Mouse (Mus musculus): ENCODE results near the gene Cfl1.

GRCm38 (mm10) chr19:5500330-5500875 is 10.1 kb downstream of the Cfl1 start:
- no peak for TF ChIP-seq CTCF (conservative IDR thresholded peaks at IDR 0.05 in 1 of 2, IDR thresholded peaks at IDR 0.05 in 1 of 2; ENCODE audit: low read depth in 2 of 2, low read length in 2 of 2)
- TF ChIP-seq NRF1 (IDR thresholded peaks at IDR 0.05; ENCODE audit: low read depth, low read length), result no peak
- TF ChIP-seq ZC3H11A (IDR thresholded peaks at IDR 0.05; ENCODE audit: low read depth, low read length), result no peak
- TF ChIP-seq RAD21 (IDR thresholded peaks at IDR 0.05; ENCODE audit: low read depth, low read length), result no peak
